Mouse (Mus musculus): ENCODE measurements at regions not wholly inside any gene's neighbourhood (a gene's known extent, or its start where the extent isn't known, plus 50 kb on each side); places are given as distances from the start of the nearest gene placed in this dataset.

- DNase-seq (ENCODE audit: extremely low spot score in 1 of 2, low spot score in 1 of 2): no peak
These were observed 51.0 kb upstream of the Stt3b start for GRCm38 (mm10) chr9:115361191-115361590.

GRCm38 (mm10) chr9:115361881-115362280 lies 51.7 kb upstream of the Stt3b start:
- DNase-seq (ENCODE audit: extremely low spot score in 1 of 2, low spot score in 1 of 2): no peak

GRCm38 (mm10) chr9:115362486-115362885 lies 52.3 kb upstream of the Stt3b start:
- no peak for DNase-seq (ENCODE audit: extremely low spot score in 1 of 2, low spot score in 1 of 2)

GRCm38 (mm10) chr9:115364919-115365861 lies 55.0 kb upstream of the Stt3b start:
- no peak for DNase-seq (ENCODE audit: extremely low spot score in 1 of 2, low spot score in 1 of 2)

GRCm38 (mm10) chr9:115367808-115368207 lies 57.6 kb upstream of the Stt3b start:
- no peak for DNase-seq (ENCODE audit: extremely low spot score in 1 of 2, low spot score in 1 of 2)

GRCm38 (mm10) chr9:115380276-115380675 lies 70.1 kb upstream of the Stt3b start:
- DNase-seq (ENCODE audit: extremely low spot score in 1 of 2, low spot score in 1 of 2): no peak

GRCm38 (mm10) chr9:115382824-115383475 lies 72.7 kb upstream of the Stt3b start:
- no peak for DNase-seq (ENCODE audit: extremely low spot score in 1 of 2, low spot score in 1 of 2)

GRCm38 (mm10) chr9:115383935-115384334 lies 73.7 kb upstream of the Stt3b start:
- DNase-seq (ENCODE audit: extremely low spot score in 1 of 2, low spot score in 1 of 2): no peak

GRCm38 (mm10) chr9:115384345-115384744 lies 74.1 kb upstream of the Stt3b start:
- DNase-seq (ENCODE audit: extremely low spot score in 1 of 2, low spot score in 1 of 2): no peak

- DNase-seq (ENCODE audit: extremely low spot score in 1 of 2, low spot score in 1 of 2): no peak
These were observed 77.5 kb upstream of the Stt3b start for GRCm38 (mm10) chr9:115387471-115388360.

GRCm38 (mm10) chr9:115388361-115388759 lies 78.1 kb upstream of the Stt3b start:
- DNase-seq (ENCODE audit: extremely low spot score in 1 of 2, low spot score in 1 of 2): no peak

GRCm38 (mm10) chr9:115389082-115389481 lies 78.9 kb upstream of the Stt3b start:
- DNase-seq (ENCODE audit: extremely low spot score in 1 of 2, low spot score in 1 of 2): no peak

- DNase-seq (ENCODE audit: extremely low spot score in 1 of 2, low spot score in 1 of 2): peak in 1 of 2 experiments; percentile 49
These were observed 80.7 kb upstream of the Stt3b start for GRCm38 (mm10) chr9:115390880-115391281.

- no peak for DNase-seq (ENCODE audit: extremely low spot score in 1 of 2, low spot score in 1 of 2)
These were observed 85.3 kb upstream of the Stt3b start for GRCm38 (mm10) chr9:115395511-115395910.

- no peak for DNase-seq (ENCODE audit: extremely low spot score in 1 of 2, low spot score in 1 of 2)
These were observed 90.2 kb upstream of the Stt3b start for GRCm38 (mm10) chr9:115400461-115400860.

GRCm38 (mm10) chr9:115401405-115402151 lies 91.4 kb upstream of the Stt3b start:
- no peak for DNase-seq (ENCODE audit: extremely low spot score in 1 of 2, low spot score in 1 of 2)

GRCm38 (mm10) chr9:115402661-115403060 lies 92.4 kb upstream of the Stt3b start:
- no peak for DNase-seq (ENCODE audit: extremely low spot score in 1 of 2, low spot score in 1 of 2)

GRCm38 (mm10) chr9:115403354-115403968 lies 93.2 kb upstream of the Stt3b start:
- DNase-seq (ENCODE audit: extremely low spot score in 1 of 2, low spot score in 1 of 2): no peak

- no peak for DNase-seq (ENCODE audit: extremely low spot score in 1 of 2, low spot score in 1 of 2)
These were observed 97.8 kb upstream of the Stt3b start for GRCm38 (mm10) chr9:115407901-115408470.

All from layer of hippocampus, postnatal 25 days (tissue).